Mouse (Mus musculus) small intestine, adult 2 months (tissue): ENCODE data around the gene Gm15737.

Experiments used
- CTCF ChIP-seq: fragments of 200-500 bp; IDR thresholded peaks from 2 replicates; pipeline ENCODE4 v1.5.1; 2012; ENCODE audit warnings: low read depth, mild to moderate bottlenecking, control low read depth, inconsistent platforms, low read length, moderate library complexity, mixed read lengths; ENCODE audit not compliant: insufficient replicate concordance, insufficient read length; ENCODE audit errors: extremely low read depth
- POLR2A ChIP-seq: fragments of 200-500 bp; IDR thresholded peaks from 2 replicates; pipeline ENCODE4 v1.6.1; 2012; ENCODE audit warnings: low read depth, mild to moderate bottlenecking, control low read depth, inconsistent platforms, low read length, moderate library complexity

DNA sequence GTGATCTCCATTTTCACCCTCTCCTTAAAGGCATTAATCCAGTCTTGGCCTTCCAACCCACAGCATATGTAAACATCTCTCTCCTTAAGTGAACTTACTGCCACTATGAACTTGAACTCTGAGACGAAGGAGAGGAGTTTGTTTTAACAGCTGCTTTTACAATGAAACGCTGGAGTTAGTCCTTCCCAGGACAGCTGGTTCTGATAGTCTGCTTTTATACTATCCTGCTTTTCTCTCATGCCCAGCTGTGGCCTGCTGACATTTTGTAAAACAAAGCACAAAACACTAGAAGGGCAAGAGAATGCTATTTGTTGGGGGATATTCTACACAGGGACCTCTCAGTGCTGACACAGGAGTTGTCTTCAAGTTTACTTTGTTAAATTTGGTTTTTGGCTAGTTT, 27.2 kb upstream of the Gm15737 start:
- TF ChIP-seq POLR2A = no peak
- TF ChIP-seq CTCF = no peak
